Mouse (Mus musculus) T-helper 1 cell (primary cell): Measurements from ENCODE around the gene Tigar.

Experiments used
- in situ Hi-C: fragments of 300-600 bp; cut with MboI, MseI; formaldehyde crosslinking; loops from one replicate; pipeline ENCODE4 v1.15.1; 2025; ENCODE audit warnings: high pct_unique_total_duplicates

Gene Tigar

GRCm38 (mm10) chr6:127086739-127087138 is 22.6 kb downstream of the Tigar start:
- in situ Hi-C loops = loop anchor here (5.0 kb wide), 1 partner anchor 51 kb away; no protein-coding TSS in a partner anchor

DNA sequence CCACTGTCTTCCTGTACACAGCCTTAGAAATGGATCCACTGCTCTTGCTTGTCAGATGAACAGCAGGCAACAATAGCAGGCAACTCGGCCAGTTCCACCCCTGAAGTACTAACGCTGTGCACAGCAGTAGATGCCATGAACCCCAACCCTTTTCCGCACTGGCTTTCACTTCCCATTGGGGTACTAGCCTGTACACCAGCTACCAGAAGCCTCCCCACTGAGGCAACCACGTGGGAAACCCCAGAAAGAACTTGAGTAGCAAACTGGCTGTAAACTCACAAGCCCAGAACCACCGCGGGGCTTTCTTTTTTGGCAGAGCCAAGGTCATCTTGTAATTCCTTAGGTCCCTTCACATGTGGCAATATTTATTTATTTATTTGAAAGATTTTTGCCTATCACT is 27.5 kb downstream of the Tigar start:
- in situ Hi-C loops = no loop called here

DNA sequence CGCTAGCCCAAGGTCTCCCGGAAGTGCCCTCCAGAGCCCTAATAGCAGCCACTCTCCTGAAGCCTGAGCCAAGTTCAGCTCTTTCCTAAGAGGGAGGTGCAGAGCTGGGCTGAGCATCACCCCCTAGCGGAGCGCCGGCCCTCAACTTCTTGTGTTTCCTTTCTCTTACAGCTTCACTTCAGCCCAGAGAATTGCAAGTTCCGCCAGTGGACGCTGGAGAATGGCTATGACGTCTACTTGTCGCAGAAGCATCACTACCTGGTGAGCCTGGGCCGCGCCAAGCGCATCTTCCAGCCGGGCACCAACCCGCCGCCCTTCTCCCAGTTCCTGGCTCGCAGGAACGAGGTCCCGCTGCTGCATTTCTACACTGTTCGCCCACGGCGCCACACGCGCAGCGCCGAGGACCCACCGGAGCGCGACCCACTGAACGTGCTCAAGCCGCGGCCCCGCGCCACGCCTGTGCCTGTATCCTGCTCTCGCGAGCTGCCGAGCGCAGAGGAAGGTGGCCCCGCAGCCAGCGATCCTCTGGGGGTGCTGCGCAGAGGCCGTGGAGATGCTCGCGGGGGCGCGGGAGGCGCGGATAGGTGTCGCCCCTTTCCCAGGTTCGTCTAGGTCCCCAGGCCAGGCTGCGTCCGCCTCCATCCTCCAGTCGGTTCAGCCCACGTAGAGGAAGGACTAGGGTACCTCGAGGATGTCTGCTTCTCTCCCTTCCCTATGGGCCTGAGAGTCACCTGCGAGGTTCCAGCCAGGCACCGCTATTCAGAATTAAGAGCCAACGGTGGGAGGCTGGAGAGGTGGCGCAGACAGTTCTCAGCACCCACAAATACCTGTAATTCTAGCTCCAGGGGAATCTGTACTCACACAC is 29.3 kb downstream of the Tigar start:
- in situ Hi-C loops = no loop called here

GRCm38 (mm10) chr6:127072817-127073216 is 36.5 kb downstream of the Tigar start, which contains the start of gene Fgf23:
Fgf23 (plus strand) TSS chr6:127072902.
- in situ Hi-C loops = loop anchor here (25.0 kb wide), 1 partner anchor 789 kb away; no protein-coding TSS in a partner anchor

- in situ Hi-C loops = loop anchor here (25.0 kb wide), 1 partner anchor 797 kb away; no protein-coding TSS in a partner anchor
These were observed 44.5 kb downstream of the Tigar start for GRCm38 (mm10) chr6:127064815-127065214.

DNA sequence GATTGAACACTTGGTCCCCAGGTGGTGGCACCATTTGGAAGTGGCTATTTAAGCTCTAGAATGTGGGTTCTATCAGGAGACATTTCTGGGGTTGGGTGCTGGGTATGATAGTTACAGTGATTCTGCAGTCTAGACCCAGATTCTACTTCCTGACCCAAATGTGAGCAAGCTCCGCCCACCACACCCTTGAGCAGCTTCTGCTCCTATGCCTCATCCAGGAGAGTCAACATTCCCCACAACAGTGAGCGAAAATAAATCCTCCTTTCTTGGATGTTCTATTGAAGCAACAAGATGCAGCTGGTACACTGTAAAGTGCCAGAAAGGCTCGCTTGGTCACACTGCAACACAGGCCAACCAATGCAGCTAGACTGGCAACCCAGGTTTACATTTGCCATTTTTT is 45.4 kb downstream of the Tigar start:
- in situ Hi-C loops = loop anchor here (25.0 kb wide), 1 partner anchor 798 kb away; no protein-coding TSS in a partner anchor

DNA sequence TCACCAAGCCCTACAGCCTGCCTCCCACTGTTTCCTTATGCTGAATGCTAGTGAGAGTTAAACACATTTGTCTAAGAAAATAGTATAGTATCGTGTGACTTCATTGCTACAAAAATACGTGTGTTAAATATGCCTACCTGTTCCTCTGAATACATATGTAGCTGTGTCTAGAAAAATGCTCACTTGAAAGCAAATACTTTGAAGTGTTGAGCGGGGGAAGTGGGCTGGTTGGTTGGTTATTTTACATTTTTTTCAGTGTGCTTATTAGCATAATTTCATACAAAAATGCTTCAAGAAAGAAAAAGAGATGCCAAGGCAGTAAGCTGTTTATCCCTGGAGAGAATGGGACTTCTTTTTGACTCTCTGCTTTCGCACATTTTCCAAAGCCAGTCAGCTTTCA is 49.4 kb downstream of the Tigar start:
- in situ Hi-C loops = loop anchor here (25.0 kb wide), 1 partner anchor 802 kb away; no protein-coding TSS in a partner anchor

DNA sequence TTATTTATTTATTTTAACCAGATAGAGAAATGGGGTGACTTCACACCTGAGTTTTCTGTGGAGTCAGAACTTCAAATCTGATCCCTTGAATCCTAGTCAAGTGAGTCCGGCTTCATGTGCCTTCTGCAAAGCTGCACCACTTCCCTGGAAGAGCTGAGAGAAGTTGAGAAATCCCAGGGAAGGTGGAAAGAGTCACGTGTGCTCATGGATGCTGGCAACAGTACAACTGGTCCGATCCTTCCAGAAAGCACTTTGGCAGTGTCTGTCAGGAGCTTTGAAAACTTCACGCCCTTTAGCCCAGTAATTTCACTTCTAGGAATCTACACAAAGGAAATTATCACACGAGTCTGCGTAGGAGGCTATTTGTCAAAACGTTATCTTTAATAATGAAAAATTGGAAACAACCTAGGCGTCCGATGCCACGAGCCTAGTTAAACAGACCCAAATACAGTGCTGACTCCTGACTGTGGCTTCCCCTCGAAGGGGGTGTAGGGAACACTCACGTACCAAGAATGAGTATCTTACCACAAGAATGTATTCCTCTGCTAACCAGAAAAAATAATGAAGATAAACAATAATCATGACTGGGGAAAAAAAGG is 52.3 kb downstream of the Tigar start:
- in situ Hi-C loops = loop anchor here (25.0 kb wide), 1 partner anchor 805 kb away; no protein-coding TSS in a partner anchor

- in situ Hi-C loops = loop anchor here (25.0 kb wide), 1 partner anchor 811 kb away; no protein-coding TSS in a partner anchor
These were observed 58.5 kb downstream of the Tigar start for GRCm38 (mm10) chr6:127050847-127051246.

- in situ Hi-C loops = no loop called here
These were observed 64.4 kb downstream of the Tigar start for GRCm38 (mm10) chr6:127044909-127045308.
